In the genomic region with DNA sequence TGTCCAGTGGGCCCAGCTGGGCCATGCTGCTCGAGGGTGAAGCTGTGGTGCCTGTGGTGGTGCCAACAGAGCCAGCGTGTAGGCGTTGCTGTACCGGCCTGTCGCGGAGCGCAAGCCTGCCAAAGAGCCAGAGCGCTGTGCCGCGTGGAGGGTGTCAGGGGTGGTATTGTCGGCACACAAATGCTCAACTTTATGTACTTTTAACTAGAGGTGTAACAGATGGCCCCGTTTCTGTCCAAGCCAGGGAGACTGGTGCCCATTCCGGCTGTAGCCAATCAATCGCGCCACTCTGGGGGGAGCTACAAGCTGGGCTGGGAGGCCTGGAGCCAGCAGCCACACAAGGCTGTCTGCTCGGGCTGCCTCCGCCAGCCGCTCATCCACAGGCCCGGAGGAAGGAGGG, we compare ENCODE assay signal across 20 mouse cellular contexts. TPM values are rescaled to one million over a fixed set of nuclear protein-coding genes. Genes with fewer than 3 reads are reported as not detected.
DNase-seq lines count a peak whose midpoint lies in the region; ATAC-seq and TF ChIP-seq lines count a peak whose summit lies in the region.
"Had no signal": no experiment of that assay in that cellular context is flagged by ENCODE, and none has a peak within 500 bp of the region (broad histone marks: within the 10 kb centered on the region; RNA-seq: fewer than 3 reads in every experiment).

No protein-coding gene starts in this region.

- no peaks in the 10 kb centered on the region for H3K36me3 ChIP-seq in forebrain, embryonic 15.5 days
- H3K36me3 ChIP-seq in forebrain, embryonic 10.5 days (replicated peaks) = no peaks in the 10 kb centered on the region
- no peaks in the 10 kb centered on the region for H3K36me3 ChIP-seq in forebrain, postnatal 0 days (ENCODE audit: insufficient read depth)
- H3K36me3 ChIP-seq in heart, adult 2 months (ENCODE audit: control insufficient read depth, insufficient read depth, low read length) = no peaks in the 10 kb centered on the region
- H3K36me3 ChIP-seq: embryonic facial prominence, embryonic 10.5 days; G1E; neural tube, embryonic 12.5 days had no signal

- no peak overlapping the region for H3K4me2 ChIP-seq in forebrain, embryonic 15.5 days (replicated peaks)
- H3K4me2 ChIP-seq in forebrain, postnatal 0 days (ENCODE audit: low read depth) = no peak overlapping the region
- H3K4me2 ChIP-seq: heart, embryonic 11.5 days; neural tube, embryonic 12.5 days had no signal

- peaks cover 6% of the 10 kb centered on the region; the same call in 1 of the 2 replicates for H3K4me1 ChIP-seq in forebrain, embryonic 15.5 days
- peaks cover 4% of the 10 kb centered on the region; the same call in 1 of the 2 replicates for H3K4me1 ChIP-seq in forebrain, embryonic 10.5 days
- H3K4me1 ChIP-seq in forebrain, postnatal 0 days (ENCODE audit: insufficient read depth) = no peaks in the 10 kb centered on the region
- H3K4me1 ChIP-seq in heart, adult 2 months (ENCODE audit: control insufficient read depth, insufficient read depth, low read length) = no peaks in the 10 kb centered on the region
- H3K4me1 ChIP-seq: neural tube, embryonic 12.5 days had no signal

- no peaks in the 10 kb centered on the region for H3K9me3 ChIP-seq in forebrain, embryonic 15.5 days
- H3K9me3 ChIP-seq in forebrain, embryonic 10.5 days = no peaks in the 10 kb centered on the region
- H3K9me3 ChIP-seq in forebrain, postnatal 0 days (ENCODE audit: low read length) = no peaks in the 10 kb centered on the region
- H3K9me3 ChIP-seq: embryonic facial prominence, embryonic 10.5 days; G1E; neural tube, embryonic 12.5 days had no signal

- H3K27ac ChIP-seq in forebrain, embryonic 15.5 days (replicated peaks) = peak overlapping the region; percentile 19; the same call in 1 of the 2 replicates
- no peak overlapping the region for H3K27ac ChIP-seq in forebrain, embryonic 10.5 days
- no peak overlapping the region for H3K27ac ChIP-seq in forebrain, postnatal 0 days (ENCODE audit: low read depth, low read length)
- H3K27ac ChIP-seq in heart, adult 2 months = no peak overlapping the region
- H3K27ac ChIP-seq: embryonic facial prominence, embryonic 10.5 days; neural tube, embryonic 12.5 days had no signal

- peaks cover 29% of the 10 kb centered on the region for H3K27me3 ChIP-seq in forebrain, embryonic 15.5 days
- H3K27me3 ChIP-seq in forebrain, embryonic 10.5 days (ENCODE audit: poor library complexity, severe bottlenecking) = peaks cover 95% of the 10 kb centered on the region
- H3K27me3 ChIP-seq in forebrain, postnatal 0 days (ENCODE audit: insufficient read depth, low read length) = peaks cover 26% of the 10 kb centered on the region
- peaks cover 20% of the 10 kb centered on the region for H3K27me3 ChIP-seq in heart, adult 2 months (ENCODE audit: control insufficient read depth, insufficient read depth, low read length)

- peak; percentile 90 for ATAC-seq in forebrain, embryonic 15.5 days (replicated peaks)
- ATAC-seq in forebrain, postnatal 0 days = peak; percentile 89
- ATAC-seq: inflammation-experienced regulatory T-cells, adult 6 months had no signal

- H3K79me2 ChIP-seq in heart, adult 2 months (replicated peaks; ENCODE audit: control insufficient read depth, insufficient read depth, low read length) = no peaks in the 10 kb centered on the region

- intact Hi-C loops in heart, adult 2 months (cut with DNase I) = no loop called here

- no peak overlapping the region for H3K9ac ChIP-seq in forebrain, embryonic 15.5 days (replicated peaks)
- no peak overlapping the region for H3K9ac ChIP-seq in forebrain, postnatal 0 days
- H3K9ac ChIP-seq in heart, adult 2 months (ENCODE audit: low read depth, low read length) = no peak overlapping the region
- H3K9ac ChIP-seq: neural tube, embryonic 12.5 days had no signal

- no peak for DNase-seq in forebrain, embryonic 10.5 days (ENCODE audit: extremely low spot score, low spot score)
- peak; percentile 22 for DNase-seq in right cerebral cortex, postnatal 4 days
- no peak for DNase-seq in right cerebral cortex, postnatal 10 days (ENCODE audit: low spot score in 2 of 2)
- peak; percentile 73 for DNase-seq in forebrain, postnatal 0 days
- no peak for DNase-seq in gastrocnemius, adult 8-10 months (ENCODE audit: low spot score in 2 of 2)
- DNase-seq in heart, adult 2 months = no peak
- DNase-seq: adrenal gland, adult 2 months; gastrocnemius, postnatal 36 days; kidney, adult 9 months; kidney, postnatal 36 days; lung, postnatal 14 days; thymus, postnatal 36 days had no signal

- no peak for TF ChIP-seq CTCF in forebrain, postnatal 0 days (IDR thresholded peaks at IDR 0.05; ENCODE audit: low read depth)
- TF ChIP-seq CTCF in heart, adult 2 months (IDR thresholded peaks at IDR 0.05) = no peak

- TF ChIP-seq EP300 in heart, adult 2 months (IDR thresholded peaks at IDR 0.05; ENCODE audit: insufficient read depth, low read depth, low read length) = no peak

- TF ChIP-seq POLR2A in heart, adult 2 months (IDR thresholded peaks at IDR 0.05; ENCODE audit: insufficient read depth, low read depth, low read length) = no peak

- WGBS in forebrain, embryonic 15.5 days = 51% methylated on average over 19 of the region's 19 CpGs
- 80% methylated on average over 19 of the region's 19 CpGs for WGBS in forebrain, embryonic 10.5 days
- WGBS in forebrain, postnatal 0 days = 53% methylated on average over 19 of the region's 19 CpGs
- 73% methylated on average over 19 of the region's 19 CpGs for WGBS in heart, adult 2 months

- no peak overlapping the region for H3K4me3 ChIP-seq in forebrain, embryonic 15.5 days
- H3K4me3 ChIP-seq in forebrain, embryonic 10.5 days = no peak overlapping the region
- H3K4me3 ChIP-seq in forebrain, postnatal 0 days (ENCODE audit: low read depth, low read length) = no peak overlapping the region
- no peak overlapping the region for H3K4me3 ChIP-seq in heart, adult 2 months
- H3K4me3 ChIP-seq: embryonic facial prominence, embryonic 10.5 days; neural tube, embryonic 12.5 days had no signal

RNA-seq across cellular contexts. Expression of a gene that starts 13.1 kb away (rescaled TPM):
- polyA plus RNA-seq in forebrain, embryonic 15.5 days (2015; fragmentation: Nextera tagmentation; extraction: Ambion mirVana) = not detected in 2 replicates
- not detected in 2 replicates for polyA plus RNA-seq in forebrain, embryonic 10.5 days (2016; fragmentation: Nextera tagmentation; extraction: Ambion mirVana)
- total RNA-seq in forebrain, postnatal 0 days (2014; rRNA removed) = not detected in 2 replicates
- not detected in 2 replicates for polyA plus RNA-seq in forebrain, postnatal 0 days (2015; fragmentation: Nextera tagmentation; extraction: Ambion mirVana)
- total RNA-seq in gastrocnemius, adult 8-10 months (2022) = 10 to 100 TPM; 59.4 to 70.9 (median 64.3) TPM
- under 1 TPM in 1 of 2 experiments, not detected in 1; 0.14 TPM for total RNA-seq in heart, adult 2 months (2021)
- not detected in 2 replicates for polyA plus RNA-seq in heart, adult 2 months (2012; rRNA removed)
- total RNA-seq: G1E had no signal
- polyA plus RNA-seq: adrenal gland, adult 2 months; G1E; inflammation-experienced regulatory T-cells, adult 6 months; liver, embryonic 16.5 days; small intestine, adult 2 months had no signal

Comparison
In these comparisons a context has a peak if more than half of its experiments do, and no peak if none do; other contexts are left out.
1. DNase-seq: peak in right cerebral cortex, postnatal 4 days (single experiment) and forebrain, postnatal 0 days (single experiment); none in forebrain, embryonic 10.5 days (single experiment), right cerebral cortex, postnatal 10 days (0 of 2), gastrocnemius, adult 8-10 months (0 of 2) and heart, adult 2 months (0 of 2).